Mouse (Mus musculus) spleen, adult 18-20 months (tissue): ENCODE measurements around the gene Brsk1.

Source experiments
- DNase-seq, 2 experiments: peaks; one replicate each; pipeline ENCODE4 v3.0.0; 2022; ENCODE audit warnings: mixed read lengths in 2 of 2

Brsk1 gene

GRCm38 (mm10) chr7:4670655-4671255 is 19.6 kb upstream of the Brsk1 start:
- DNase-seq, result no peak

DNA sequence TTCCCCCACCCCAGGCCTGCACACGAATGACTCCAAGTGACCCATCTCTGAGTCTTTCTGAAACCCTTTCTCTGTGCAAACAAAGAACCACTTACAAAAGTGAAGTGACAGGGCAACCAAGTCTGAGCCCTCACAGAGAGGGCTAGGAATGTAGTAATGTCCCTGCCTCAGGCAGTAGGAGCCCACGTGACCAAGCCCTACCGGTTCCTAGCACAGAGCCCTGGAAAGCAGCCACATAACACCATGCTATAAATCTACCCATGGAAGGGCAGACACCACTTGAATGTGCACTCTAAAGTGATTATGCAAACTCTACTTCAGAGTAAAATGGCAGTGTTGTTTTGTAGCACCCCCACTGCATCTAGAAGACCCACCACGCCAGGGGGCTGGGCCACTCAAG is 18.4 kb upstream of the Brsk1 start:
- no peak for DNase-seq

- no peak for DNase-seq
Measured at GRCm38 (mm10) chr7:4674114-4674731, 16.2 kb upstream of the Brsk1 start.

- DNase-seq, result no peak
Measured at GRCm38 (mm10) chr7:4675200-4675599, 15.2 kb upstream of the Brsk1 start.

DNA sequence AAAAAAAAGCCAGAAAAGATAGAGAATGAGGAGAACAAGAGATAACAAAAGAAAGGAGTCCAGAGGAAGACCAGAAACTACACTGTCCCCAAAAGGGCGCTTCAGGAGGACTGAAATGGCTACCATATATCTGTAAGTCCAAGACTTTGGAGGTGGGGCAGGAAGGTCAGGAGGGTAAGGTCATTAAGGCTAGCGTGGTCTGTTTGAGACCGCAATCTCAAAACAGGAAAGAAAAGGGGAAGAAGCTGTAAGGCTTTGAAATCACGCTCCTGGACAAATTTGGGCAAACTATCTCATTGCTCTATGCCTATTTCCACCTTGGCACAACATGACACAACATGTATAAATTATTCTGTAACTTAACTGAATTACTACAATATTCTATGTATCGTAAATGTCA is 7.1 kb upstream of the Brsk1 start:
- no peak for DNase-seq

DNA sequence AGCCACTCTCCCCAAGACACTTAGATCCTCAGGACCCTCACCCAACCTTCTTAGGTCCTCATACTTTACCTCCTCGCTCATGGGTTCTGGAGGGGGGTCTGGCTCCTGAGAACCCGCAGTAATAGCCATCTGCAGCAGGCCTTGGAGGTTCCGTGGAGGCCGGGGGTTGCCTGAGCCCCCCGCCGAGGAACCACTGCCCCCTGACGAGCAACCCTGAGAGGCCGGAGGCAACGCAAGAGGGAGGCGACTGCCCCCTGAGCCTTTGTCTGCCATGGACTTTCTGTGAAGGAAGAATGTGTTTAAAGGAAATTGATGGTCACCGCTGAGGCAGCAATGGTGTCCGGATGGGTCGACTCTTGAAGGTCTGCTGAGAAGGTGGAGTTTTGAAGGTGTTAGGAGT is 6.2 kb upstream of the Brsk1 start:
- DNase-seq, result no peak

DNA sequence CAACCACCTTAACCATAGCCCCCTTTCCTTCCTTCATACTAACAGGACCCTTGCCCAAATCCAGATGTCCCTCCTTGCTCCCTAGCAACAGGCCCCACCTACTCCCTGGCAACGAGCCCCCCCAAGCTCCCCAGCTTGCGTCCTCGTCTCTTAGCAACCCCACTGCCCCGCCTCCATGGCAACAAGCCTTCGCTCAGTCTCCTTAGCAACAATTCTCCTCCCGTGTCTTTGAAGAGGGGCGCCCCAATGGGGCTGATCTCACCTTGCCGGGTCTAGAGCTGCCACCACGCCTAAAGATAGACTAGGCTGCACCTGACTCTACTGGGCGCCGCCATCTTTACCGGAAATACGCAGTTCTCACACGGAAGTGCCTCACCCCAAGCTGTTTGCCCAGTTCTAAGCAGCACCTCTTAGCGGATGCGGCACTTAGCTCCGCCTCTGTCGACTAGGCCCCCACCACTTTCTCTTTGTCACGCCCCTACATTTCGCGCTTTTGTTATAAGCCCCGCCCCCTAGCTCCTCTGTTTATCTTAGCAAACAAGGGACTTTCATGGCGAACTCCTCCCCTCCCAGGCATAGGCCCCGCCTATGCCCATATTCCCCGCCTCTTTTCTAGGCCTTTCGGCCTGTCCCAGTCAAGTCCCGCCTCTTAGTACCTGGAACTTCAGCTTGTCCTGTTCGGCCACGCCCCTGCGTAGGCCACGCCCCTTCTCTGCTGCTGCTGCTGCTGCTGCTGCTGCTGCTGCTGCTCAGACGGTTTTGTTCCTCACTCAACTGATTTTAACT is 5.6 kb upstream of the Brsk1 start, which contains the start of gene Hspbp1:
Gene Hspbp1 (minus strand): TSS at position 437 of the 786 bp plus-strand sequence.
- peak; percentile 93 to 94 for DNase-seq

GRCm38 (mm10) chr7:4690951-4691653 is 698 bp downstream of the Brsk1 start:
- DNase-seq, result no peak

DNA sequence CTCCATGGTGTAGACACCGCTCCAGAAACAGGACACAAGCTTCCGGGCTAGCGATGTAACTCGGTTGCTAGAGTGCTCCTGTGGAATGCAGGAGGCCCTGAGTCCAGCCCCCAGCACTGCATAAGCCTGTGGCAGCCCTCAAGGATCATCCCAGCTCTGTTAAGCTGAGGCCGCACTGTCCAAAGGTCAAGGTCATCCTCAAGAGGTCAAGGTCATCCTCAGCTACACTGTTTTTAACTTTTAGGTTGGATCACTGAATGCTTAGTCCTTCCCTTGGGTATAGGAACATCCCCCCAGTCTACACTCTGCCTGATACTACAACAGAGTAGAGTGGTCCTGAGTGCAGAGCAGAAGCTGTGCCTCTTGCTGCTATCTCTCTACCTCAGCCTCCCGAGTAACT is 2.6 kb downstream of the Brsk1 start:
- no peak for DNase-seq

GRCm38 (mm10) chr7:4702334-4702733 is 11.9 kb downstream of the Brsk1 start:
- DNase-seq, result no peak

DNA sequence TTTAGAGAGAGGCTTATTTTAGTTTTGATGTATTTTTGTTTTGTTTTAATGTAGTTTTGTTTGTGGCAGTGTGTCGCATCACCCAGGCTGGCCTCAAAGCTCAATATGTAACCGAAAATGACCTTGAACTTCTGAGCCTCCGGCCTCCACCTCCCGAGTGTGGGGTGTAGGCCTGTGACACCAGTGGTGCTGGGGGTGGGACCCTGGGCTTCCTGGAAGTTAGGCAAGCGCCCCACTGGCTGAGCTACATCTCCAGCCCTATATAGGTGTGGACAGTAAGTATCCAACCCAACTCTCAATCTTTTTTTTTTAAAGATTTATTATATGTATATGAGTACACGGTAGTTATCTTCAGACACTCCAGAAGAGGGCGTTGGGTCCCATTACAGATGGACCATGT is 12.8 kb downstream of the Brsk1 start:
- no peak for DNase-seq

DNA sequence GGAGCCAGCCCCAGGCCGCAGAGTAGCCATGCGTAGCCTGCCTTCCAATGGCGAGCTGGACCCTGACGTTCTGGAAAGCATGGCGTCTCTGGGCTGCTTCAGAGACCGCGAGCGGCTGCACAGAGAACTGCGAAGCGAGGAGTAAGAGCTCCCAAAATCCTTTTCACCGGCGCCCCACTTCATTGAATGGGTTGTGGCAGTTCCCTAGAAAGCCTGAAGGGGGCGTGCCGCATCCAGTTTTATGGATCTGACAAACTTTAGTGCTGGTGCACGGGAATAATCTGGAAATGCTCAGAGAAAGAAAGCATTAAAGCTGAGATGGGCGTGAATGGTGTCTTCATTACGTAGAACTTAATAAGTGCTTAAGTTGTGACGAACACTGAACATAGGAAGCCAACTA is 14.7 kb downstream of the Brsk1 start:
- no peak for DNase-seq

DNA sequence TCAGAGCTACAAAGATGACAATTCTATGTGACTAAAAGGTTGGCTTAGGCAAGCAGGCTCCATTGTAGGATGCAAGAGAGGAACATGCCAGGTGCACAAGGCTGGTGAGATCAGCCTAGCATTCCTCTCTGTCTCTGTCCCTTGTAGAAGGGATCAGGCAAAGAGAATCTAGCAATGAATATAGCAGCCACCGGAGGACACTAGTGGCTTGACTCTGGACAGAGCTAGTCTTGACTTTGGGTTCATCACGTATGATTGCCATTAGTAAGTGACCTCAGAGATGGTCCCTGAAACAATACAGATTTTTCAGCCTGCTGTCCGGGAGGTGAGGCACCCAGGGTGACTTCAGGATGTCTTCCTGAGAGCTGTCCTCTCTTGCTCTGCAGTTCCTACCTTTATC is 22.2 kb downstream of the Brsk1 start:
- no peak for DNase-seq

- DNase-seq, result no peak
Measured at GRCm38 (mm10) chr7:4716955-4717354, 26.6 kb downstream of the Brsk1 start.

- DNase-seq, result no peak
Measured at GRCm38 (mm10) chr7:4719276-4719675, 28.9 kb downstream of the Brsk1 start.

DNA sequence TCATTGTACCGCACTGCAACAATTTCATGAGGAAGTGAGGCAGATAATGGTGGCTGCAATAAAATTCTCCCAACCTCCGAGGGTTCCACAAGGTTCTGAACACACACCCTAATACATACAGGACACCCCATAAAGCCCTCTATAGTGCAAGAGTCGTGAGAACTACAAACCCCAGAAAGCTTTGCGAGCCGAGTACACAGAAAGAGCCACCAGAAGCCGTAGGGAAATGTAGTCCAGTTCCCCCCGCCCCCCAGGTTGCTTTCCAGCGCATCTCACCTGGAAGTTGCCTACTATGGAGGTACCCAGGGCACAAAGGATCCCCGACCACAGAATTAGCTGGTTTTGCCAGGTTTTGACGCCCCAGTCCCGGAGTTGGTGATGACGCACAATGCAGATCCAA is 33.1 kb downstream of the Brsk1 start:
- DNase-seq, result peak in 1 of 2 experiments; percentile 42

DNA sequence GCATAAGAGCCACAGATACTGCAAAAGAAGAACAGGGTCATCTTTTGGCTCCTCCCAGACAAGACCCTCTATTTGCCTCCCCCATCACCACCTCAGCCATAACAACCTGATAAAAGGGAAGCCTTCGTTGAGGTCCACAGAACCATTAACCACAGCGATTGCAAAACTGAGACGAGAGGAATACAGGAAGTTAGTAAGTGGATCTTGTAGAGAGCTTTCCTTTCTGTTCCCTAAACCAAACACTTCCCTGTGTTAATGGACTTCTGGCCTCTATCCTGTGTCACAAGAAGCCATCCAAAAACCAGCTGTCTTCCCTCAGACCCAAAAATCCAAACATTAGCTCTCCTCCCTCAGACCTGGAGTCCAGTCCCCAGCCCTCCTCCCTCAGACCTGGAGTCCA is 34.0 kb downstream of the Brsk1 start:
- DNase-seq, result no peak

DNA sequence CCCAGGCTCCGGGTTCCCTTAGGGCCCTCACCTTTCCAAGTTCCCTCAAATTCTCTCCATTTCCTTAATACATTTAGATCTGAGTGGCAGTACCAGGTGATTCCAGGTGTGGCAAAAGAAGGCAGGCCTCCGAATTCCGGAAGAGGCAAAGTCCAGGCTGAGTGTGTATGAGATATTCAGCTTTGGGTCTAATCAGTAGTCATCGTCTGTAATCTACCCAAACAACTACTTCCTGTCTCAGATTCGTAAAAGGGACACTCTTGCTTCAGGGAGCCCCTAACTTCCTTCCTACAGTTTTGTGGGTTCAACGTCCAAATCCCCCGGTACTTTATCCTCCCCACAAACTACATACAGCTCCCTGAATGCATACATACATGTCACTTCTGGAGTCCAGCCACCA is 34.8 kb downstream of the Brsk1 start, which contains the start of gene Tmem150b:
Gene Tmem150b (minus strand): TSS at position 81 of the 400 bp plus-strand sequence.
- DNase-seq, result no peak

DNA sequence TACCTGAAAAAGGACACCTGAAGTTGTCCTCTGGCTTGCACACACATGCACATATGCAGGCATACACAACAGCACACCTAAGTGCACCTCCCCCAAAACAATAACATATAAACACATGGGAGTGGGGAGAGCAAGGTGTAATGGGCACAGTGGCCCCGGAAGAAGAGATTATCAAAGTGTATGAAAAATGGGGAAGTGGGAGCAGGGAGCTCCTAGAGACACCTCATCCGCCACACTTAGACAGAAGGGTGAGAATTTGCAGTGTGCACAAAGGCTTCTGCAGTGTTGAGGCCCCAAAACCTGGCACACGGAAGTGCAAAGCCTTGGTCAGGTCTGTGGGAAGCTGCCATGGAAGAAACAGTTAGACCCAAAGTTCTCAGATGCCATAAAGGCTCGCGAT is 40.7 kb downstream of the Brsk1 start:
- DNase-seq, result no peak

- no peak for DNase-seq
Measured at GRCm38 (mm10) chr7:4732968-4733392, 42.6 kb downstream of the Brsk1 start.

- no peak for DNase-seq
Measured at GRCm38 (mm10) chr7:4739041-4739543, 48.7 kb downstream of the Brsk1 start.

DNA sequence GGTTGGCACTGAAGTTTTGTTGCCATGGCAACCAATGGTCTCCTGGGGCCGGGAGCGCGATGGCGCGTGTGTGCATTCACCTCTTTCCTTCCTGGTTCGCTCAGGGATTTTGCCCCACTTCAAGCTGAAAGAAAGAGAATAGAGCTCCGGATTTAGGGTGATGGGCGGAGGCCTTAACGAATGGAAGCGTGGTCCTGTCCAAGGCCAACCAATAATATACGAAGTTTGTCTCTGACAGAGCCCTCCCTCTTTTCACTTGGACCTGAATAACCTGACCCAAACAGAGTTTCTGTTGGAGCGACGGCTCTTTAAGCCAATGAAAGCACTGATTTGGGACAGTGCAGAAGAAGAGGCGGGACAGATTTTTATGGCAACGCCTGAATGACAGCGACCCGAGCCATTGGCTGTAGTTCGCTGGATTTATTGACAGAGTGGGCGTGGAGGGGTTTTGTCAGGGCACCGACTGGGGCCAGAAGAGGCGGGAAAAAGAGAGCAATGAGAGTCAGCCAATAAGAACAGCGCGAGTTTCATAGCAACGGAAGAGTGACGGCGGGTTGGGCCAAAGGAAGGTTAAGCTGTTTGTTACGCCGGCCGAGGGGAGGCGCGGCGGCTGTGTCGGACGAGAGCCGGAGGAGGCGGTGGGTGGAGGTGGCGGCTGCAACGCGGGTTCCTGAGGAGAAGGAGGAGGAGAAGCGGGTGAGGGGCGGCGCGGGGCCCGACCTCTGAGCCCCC is 49.3 kb downstream of the Brsk1 start, which contains the start of gene Kmt5c:
Gene Kmt5c (plus strand): TSS at position 572 of the 732 bp plus-strand sequence.
- peak; percentile 85 to 92 for DNase-seq
